Mouse (Mus musculus): ENCODE measurements around the gene Rab3gap2.
A peak's percentile ranks its signal among the peaks of the same experiment; 100 is the strongest.
"Not testable (repeated sequence)": the region's sequence is repeated elsewhere in the genome, so short reads cannot be mapped to it uniquely, and the experiment has no call there.

Rab3gap2 gene

DNA sequence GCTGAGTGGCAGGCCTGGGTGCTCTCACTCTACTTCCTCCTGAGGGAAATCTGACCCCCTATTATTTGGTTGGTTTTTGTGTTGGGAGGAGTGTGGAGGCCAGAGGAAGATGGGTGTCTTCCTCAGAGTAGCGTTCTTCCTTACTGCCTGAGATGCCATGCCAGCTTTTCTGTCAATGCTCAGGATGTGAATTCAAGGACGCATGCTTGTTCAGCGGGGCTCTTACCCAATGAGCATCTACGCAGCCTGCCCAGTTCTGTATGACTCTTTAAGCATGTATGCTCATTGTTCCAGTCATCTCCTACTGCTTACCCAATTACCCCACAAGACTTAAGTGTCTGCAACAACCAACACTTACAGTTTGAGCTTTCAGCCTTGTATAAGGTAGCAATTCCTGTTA, 76.7 kb downstream of the Rab3gap2 start:
- DNase-seq (ENCODE audit: low spot score in 2 of 2) = no peak

DNA sequence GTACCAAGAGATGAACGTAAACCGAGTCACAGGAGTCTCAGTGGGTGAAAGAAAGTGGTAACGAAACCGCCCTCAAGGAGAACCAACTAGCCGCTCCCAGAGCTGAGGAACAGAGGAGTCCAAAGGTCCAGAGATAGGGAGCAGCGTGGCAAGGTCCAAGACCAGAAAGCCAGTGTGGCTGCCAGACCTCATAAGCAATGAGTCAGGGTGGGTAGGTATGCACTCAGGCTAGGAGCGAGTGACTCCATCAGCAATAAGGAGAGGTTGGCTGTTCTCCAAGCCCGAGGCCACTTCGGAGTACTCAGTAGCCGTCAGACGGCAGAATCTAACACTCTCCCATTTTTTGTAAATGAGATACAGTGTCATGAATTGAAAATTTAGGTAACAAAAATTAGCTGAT, 78.9 kb downstream of the Rab3gap2 start:
- no peak for DNase-seq (ENCODE audit: low spot score in 2 of 2)

DNA sequence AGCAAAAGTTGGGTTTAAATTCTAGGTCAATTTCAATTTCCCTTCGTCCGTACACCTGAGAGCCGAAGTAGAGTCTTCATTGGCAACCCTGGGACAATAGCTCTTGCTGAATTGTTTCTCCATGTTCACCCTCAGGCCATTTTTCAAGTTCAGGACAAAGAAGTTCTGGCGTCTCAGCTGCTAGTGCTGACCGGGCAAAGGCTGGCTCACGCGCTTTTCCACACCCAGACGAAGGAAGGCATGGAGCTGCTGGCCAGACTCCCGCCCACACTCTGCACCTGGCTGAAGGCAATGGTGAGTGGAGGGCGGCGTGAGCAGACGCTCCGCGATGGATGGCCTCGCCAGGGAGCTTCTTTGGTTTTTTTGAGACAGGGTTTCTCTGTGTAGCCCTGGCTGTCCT, 79.3 kb downstream of the Rab3gap2 start:
- DNase-seq (ENCODE audit: low spot score in 2 of 2) = no peak

DNA sequence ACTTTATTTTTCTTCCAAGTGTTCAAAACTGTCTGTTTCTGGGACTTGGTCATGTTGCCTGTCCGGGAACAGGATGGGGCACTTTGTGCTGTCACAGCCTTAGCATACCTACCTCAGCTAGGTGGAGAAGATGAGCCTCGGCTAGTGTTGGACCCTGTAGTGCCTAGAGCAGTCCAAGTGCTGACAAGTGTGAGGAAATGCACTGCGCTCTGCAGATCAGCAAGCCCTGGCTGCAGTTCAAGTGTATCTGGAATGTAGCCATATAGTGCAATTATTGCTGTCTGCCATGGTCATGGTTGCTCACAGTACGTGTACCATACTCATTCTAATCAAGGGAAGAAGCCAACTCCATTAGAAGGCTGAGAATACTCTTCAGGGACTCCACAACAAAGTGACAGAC, 80.8 kb downstream of the Rab3gap2 start:
- DNase-seq (ENCODE audit: low spot score in 2 of 2) = no peak

DNA sequence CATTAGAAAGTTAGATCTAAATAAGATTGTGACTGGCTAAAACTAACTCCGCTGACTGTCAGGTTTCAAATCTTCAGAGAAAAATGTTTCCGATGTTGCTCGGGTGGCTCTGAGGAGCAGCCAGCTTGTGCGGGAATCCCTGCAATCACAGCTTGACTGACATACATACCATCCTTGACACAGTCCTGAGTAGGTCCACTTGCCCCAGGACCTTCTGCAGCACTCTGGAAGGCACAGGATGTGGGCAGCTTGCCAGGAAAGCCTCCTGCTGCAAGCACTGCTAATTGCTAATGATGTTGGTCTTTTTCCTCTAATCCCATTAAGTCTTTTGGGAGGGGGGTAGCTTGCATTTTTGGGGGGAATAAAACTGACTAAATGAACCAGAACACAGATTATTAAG, 81.3 kb downstream of the Rab3gap2 start:
- no peak for DNase-seq (ENCODE audit: low spot score in 2 of 2)

DNA sequence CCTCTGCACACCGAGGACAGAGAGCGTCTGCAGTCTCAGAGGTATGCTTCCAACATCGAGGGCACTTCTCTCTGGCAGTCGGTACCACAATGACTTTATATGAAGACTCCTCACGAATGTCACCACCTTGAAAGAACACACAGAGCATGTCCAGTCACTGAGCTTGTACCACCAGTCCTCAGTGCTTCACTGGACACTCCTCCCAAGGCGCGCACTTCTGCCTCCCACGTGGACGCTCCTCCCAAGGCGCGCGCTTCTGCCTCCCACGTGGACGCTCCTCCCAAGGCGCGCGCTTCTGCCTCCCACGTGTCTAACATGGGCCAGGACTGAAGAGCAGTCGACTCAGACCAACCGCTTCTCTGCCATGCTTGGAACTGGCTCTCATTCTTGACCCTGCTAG, 83.1 kb downstream of the Rab3gap2 start:
- DNase-seq (ENCODE audit: low spot score in 2 of 2) = no peak

DNA sequence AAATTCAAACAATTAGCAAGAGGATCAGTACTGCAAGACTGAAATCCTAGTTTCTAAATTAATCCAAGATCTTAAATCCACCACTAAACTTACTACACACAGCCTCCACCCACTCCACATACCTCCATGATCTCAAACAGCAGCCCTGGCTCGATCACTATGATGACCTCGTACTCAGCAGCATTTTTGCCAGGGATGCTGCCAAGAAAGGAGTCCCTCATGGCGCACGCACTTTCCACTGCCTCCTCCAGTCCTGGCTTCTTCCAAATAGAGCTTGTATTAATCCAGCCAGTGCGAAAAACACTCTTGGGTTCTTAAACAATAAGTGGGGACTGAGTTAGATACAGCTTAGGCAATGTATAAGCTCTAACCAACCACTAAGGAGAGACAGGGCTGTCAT, 85.3 kb downstream of the Rab3gap2 start:
- DNase-seq (ENCODE audit: low spot score in 2 of 2) = no peak

DNA sequence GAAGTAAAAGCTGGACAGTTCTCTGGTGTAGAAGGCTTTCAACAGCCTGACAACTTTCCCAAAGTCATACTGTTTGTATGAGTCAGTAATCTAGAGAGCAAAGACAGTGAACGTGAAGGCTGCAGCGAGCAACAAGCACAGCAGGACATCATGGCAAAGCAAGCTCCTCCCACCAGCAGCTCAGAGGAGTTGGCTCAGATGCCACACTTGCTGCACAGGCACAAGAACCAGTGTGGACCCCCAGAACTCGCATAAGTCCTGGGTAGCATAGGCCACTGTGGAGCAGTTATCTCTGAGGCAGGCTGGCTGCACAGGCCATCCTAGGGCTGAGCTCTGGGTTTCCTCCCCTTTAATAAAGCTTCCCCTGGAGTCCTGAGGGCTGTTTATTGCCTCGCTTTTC, 87.4 kb downstream of the Rab3gap2 start:
- no peak for DNase-seq (ENCODE audit: low spot score in 2 of 2)

DNA sequence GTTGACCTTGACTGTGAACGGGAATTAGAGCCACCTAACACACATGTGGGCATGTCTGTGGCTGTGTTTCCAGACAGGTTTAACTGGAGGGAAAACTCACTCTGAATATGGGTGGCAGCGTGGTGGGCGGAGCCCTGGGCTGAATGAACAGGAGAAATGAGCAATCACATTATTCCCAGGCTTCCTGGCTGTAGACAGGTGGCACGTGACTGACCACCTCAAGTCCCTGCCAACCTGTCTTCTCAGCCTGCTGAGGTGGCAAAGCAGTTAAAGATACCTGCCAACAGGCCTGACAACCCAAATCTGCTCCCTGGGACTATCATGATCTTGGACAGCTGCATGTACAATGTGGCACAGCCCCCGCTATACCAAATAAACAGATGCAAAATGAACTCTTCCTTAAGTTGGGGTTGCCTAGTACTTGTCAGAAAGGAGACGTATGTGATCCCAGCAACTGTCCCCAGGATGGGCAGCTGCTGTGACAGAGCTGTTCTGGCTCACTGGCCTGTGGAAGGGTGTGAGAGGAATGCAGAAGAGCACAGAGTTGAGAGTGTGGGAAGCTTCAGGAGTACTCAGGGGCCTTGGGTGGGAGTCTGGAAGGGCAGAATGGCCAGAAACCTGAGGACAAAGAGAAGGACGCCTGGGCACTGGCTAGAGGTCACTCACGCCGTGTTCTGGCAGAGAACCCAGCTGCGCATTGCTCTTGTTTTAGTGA, 88.9 kb downstream of the Rab3gap2 start:
- DNase-seq (ENCODE audit: low spot score in 2 of 2) = no peak

DNA sequence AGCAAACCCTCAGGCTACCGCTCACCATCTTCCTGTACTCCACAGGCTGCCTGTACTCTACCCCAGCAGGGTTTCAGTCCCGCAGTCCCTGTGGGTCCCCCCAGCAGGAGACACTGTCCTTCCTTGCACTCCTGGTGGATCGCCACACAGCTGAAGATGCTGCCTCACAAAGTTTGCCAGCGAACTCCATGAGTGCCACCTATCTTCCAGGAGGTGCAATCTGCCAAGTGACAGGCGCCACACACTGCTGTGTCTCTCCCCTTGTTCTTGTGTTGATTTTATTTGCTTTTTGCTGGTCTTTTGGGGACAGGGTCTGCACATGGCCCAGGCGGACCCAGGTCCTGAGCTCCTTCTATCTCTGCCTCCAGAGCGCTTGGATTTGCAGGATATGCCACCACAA, 92.9 kb downstream of the Rab3gap2 start:
- no peak for DNase-seq (ENCODE audit: low spot score in 2 of 2)

DNA sequence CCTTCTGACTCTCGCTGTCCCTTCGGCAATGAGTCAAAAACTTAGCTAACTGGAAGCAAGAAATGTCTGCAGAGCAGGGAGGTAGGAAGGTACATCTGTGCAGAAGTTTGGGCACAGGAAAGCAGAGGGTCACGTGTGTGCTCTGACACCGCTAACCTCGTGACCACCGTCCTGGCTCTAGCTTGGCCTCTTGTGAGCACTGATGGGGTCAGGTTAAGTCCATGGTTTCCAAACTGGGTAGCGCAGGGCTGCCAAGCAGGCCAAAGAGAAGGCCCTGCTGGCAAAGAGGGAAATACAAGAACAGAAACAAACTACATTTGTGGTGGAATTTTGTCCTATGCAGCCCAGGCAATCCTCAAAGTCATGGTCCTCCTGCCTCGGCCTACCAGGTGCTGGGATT, 94.6 kb downstream of the Rab3gap2 start:
- DNase-seq (ENCODE audit: low spot score in 2 of 2) = no peak

DNA sequence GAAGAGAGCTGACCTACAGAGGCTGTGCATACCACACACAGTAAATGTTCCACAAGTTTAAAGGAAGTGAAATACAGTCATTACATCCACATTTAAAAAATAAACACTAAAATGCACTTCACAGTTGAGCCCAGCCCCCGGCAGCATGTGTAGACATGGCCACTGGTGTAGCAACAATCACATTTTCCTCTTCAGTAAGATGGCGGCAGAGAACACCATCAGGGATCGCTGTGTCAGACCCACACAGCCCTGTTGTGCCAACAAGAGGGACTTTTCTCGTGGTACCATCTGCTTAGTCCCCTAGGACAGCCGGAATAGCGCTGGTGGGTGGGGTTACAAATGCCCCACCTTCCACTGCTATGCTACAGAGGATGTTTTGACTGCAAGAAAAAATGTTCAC, 98.9 kb downstream of the Rab3gap2 start:
- DNase-seq (ENCODE audit: low spot score in 2 of 2) = no peak

DNA sequence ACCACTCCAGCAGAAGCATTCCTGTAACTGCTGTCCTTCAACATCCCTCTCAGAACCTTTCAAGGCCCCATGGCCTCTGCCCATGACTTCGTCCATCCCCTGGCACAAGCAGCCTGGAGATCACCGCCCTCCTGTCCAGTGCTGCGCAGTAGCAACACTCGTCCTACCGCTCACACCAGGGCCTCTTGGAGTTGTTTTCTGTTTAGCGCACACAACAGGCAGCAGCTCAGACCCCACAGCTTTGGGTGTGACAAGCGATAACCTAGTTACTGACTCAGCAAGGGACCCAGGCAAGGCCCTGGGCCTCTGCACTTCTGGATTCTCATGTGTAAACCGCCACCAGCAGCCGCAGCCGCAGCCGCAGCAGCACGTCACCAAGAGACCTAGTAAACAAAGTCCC, 102.9 kb downstream of the Rab3gap2 start:
- no peak for DNase-seq (ENCODE audit: low spot score in 2 of 2)

DNA sequence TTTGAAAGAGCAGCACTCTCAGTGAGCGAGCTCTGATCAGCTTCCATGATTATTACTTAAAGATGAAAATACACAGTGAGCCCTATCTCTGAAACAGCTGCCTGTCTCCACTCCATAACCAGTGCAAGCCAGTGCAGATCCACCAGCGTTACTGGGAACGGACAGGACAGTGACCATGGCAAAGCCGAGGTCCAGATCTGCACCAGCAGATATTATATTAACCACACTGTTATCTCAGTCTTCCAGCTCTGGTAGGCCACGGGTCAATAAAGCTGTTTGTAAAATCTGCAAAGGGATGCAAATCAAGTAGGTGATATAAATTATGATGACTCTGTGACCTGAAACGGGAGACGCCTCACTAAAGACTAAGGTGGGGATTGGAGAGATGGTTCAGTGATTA, 103.7 kb downstream of the Rab3gap2 start:
- no peak for DNase-seq (ENCODE audit: low spot score in 2 of 2)

DNA sequence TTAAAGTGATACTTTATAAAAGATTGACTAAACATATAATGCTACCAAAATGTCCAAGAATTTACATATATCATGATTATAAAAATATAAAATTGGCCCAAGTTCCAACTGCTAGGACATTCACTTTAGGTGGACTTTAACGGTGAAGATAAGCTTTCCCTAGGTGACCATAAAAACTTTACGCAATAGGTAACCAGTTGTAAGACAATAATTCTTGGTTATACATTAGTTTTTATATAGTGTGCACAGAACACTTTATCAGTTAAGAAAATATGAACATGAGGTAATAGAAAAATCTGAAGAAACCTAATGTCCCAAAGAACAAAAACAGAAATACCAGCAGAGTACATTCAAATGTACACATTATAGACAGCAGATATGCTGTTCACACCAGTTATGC, 104.4 kb downstream of the Rab3gap2 start:
- no peak for DNase-seq (ENCODE audit: low spot score in 2 of 2)

DNA sequence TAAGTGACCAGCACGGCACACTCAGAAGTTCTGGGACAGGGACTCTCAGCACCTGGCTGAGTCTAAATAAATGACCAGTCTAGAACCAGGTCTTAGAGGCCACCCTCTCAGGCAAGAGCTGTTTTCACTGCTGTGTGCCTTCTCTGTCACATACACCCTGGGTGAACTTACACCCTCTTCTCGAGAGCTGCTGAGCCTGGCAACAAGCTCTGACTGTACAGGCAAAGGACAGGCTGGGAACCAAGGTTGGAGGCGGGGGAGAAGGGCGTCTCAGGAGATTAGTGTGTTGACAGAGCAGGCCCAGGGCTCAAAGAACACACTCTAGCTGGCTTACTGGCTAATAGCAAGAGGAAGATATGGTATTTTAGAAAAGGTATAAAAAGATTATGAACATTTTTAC, 105.0 kb downstream of the Rab3gap2 start:
- no peak for DNase-seq (ENCODE audit: low spot score in 2 of 2)

DNA sequence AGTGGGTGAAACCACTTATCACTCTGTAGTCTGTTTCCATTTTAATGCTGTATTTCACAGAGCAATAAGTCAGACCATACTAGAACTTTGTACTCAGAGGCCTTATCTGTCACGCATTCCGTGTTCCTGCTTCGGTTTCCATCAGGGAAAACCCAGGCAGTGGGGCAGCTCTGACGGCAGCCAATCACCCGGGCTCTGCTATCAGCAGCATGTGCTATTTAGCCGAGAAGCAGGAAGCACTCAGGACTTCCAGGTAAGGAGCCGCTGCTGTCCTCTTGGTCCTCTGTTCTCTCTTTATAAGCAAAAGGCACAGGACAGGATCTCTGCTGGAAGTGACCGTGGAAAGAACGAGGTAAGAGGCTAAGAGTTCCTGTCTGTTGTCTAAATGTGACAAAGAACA, 108.0 kb downstream of the Rab3gap2 start:
- DNase-seq (ENCODE audit: low spot score in 2 of 2) = no peak

DNA sequence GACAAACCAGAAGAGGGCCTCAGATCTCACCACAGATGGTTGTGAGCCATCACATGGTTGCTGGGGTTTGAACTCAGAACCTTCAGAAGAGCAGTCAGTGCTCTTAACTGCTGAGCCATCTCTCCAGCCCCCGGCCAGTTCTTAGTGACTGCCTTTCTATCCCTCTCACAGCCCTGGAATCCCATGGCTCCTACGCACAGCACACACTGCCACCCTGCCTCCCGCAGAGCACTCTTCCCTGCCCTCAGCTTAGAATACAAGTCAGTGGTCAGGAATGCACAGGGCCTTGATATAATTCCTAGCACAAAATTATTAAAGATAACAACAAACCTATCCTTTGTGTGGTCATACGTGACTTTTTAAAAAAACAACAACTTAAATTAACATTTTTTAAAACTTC, 110.6 kb downstream of the Rab3gap2 start:
- DNase-seq (ENCODE audit: low spot score in 2 of 2) = no peak

DNA sequence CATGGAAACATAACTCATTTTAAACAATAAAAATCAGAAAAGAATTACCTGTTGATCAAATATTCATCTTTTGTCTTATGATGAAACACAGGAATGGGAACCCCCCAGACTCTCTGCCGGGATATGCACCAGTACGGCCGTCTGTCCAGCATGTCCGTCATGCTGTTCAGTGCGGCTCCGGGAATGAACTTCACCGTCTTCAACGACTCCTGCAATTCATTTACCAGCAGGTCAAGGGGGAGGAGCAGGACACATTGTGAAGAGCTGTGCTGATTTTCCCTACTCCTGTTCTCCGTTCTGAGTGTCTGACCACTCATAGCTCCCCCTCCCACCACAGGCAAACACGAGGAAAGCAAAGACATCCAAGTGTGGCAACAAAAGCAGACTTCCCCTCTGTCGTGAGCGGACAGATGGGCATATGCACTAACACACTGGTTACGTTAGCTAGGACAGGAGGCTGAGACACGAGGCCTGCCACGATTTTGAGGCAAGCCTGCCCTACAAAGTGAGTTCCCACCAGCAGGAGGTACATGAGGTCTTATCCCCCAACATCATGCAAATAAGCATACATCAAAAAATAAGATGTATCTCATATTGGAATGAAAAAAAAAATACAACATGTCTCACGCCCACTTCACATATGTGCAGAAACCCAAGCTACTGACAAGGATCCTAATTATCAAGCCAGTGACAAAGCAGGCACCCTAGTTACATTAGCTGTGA, 112.1 kb downstream of the Rab3gap2 start:
- no peak for DNase-seq (ENCODE audit: low spot score in 2 of 2)

DNA sequence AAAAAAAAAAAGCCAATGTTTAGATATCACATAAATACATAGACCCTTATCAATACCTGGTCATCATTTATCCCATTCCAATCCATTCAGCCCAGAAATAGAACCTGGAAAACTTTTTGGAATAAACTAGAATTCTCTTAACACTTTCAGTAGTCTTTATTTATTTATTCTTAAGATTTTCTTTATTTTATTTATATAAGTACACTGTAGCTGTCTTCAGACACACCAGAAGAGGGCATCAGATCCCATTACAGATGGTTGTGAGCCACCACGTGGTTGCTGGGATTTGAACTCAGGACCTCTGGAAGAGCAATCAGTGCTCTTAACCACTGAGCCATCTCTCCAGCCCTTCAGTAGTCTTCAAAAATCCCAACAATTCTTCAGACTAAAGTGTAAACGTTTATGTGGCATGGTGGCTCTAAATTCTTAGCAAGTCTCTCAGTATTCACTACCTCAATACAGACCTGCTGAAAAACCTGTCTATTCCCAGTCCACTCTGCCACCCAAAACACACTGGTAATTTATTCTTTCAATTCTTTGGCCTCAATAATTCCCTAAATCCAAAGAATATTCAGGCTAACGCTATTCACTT, 123.9 kb downstream of the Rab3gap2 start:
- not testable (repeated sequence) for DNase-seq (ENCODE audit: low spot score in 2 of 2)

DNA sequence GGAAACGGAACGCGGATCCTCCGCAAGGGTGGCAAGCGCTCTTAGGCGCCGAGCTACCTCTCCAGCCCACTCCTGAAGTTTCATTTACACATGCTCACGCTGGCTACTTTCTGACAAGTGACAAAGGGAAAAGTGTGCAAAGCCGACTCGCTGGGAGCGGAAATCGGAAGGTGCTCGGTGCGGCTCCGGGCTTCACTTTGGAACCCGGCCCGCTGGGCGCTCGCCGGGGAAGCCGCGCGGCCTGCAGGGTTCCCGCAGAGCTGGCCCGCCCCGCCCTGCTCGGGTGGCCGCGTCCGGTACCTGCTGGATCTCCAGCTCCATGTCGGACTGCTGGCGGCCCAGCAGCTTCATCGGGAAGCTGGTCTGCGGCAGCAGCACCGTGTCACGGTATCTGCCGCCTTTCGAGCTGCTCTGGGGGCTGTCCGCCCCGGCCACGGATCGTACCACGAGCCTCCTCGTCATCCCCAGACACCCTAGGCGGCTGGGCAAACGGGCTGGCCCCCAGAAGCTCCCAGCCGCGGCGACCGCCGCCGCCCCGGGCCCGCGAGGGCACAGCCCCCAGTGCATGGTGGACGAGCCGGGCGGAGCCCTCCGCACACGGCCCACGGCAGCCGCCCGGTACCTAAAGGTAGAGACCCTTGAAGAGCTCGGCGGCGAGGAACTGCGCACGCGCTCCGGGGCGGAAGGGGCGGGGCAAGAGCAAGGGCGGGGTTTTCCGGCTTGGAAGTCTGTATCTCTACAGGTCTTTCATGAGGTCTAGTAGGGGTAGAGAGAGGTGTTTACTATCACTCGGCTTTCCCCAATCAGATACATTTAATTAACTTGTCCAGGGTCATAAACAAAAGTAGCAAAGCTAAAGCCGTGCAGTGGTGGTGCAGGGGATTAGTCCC, 125.0 kb downstream of the Rab3gap2 start, which contains the start of gene Iars2:
Iars2 (minus strand) TSS at position 676 of the 890 bp plus-strand sequence.
- peak; percentile 80 to 81 for DNase-seq (ENCODE audit: low spot score in 2 of 2)

DNA sequence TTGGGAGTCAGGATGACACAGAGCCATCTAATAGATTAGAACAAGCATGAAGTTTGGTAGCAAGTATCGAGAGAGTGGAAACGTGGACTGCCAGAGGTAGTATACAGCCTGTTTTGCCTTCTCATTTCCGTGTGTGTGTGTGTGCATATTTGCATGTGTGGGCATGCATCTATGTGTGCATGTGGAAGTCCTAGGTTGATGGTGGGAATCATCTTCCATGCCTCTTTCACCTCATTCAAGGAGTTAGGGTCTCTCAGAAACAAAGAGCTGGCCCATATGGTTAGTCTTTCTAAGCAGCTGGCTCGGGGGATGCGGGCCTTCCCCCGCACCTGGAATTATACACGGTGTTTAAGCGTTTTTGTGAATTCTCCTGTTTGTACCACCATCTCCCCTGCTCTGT, 125.9 kb downstream of the Rab3gap2 start:
- DNase-seq (ENCODE audit: low spot score in 2 of 2) = no peak
